Mouse (Mus musculus): Measurements from ENCODE around the gene Kat14.

DNA sequence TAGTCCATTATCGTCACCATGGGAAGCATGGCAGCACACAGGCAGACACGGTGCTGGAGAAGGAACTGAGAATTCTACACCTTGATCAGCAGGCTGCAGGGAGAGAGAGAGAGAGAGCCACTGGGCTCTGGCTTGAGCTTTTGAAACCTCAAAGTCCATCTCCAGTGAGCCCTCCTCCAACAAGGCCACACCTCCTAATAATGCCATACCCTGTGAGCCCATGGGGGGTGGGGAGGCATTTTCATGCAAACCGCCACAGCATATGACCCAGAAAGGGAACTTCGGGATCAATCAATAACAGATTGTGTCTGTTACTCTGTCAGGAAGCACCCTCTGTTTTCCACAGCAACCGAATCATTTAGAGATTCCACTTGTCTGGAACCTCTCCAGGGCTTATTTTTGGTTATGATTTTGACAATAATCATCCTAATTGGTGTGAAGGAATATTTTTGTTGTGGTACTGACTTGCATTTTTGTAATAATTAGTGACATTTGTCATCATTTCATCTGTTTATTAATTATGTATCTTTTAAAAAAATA, 62.6 kb downstream of the Kat14 start:
- no peak for TF ChIP-seq POLR2A (IDR thresholded peaks at IDR 0.05; ENCODE audit: insufficient read length, low read depth)
- TF ChIP-seq MAX (IDR thresholded peaks at IDR 0.05; ENCODE audit: low read depth) = no peak
- TF ChIP-seq MYOD1 (IDR thresholded peaks at IDR 0.05; ENCODE audit: control insufficient read depth in 1 of 3, insufficient read length in 2 of 3, low read depth in 2 of 3) = no peak
- TF ChIP-seq TCF12 (IDR thresholded peaks at IDR 0.05; ENCODE audit: insufficient read depth, poor library complexity, severe bottlenecking) = no peak
- no peak for TF ChIP-seq USF1 (IDR thresholded peaks at IDR 0.05; ENCODE audit: low read depth)
- no peak for TF ChIP-seq POLR2AphosphoS2 (IDR thresholded peaks at IDR 0.05; ENCODE audit: insufficient read length, low read depth)
- no peak for TF ChIP-seq SRF (IDR thresholded peaks at IDR 0.05; ENCODE audit: control insufficient read depth, insufficient read length, low read depth)
- no peak for TF ChIP-seq E2F4 (IDR thresholded peaks at IDR 0.05; ENCODE audit: insufficient read depth)
- no peak for TF ChIP-seq TCF3 (IDR thresholded peaks at IDR 0.05; ENCODE audit: insufficient read length, low read depth)

All from myocyte (in vitro differentiated cells).